Mouse (Mus musculus) heart, postnatal 4 days (tissue): ENCODE results near the gene 6430571L13Rik. TPM values are rescaled to one million over a fixed set of nuclear protein-coding genes. Genes with fewer than 3 reads are reported as not detected.

ENCODE experiments used
- DNase-seq: peaks from one replicate; pipeline ENCODE4 v3.0.0; 2021
- total RNA-seq, 2 experiments: library from RNA; stranded (reverse); gene quantifications; 2 replicates each; pipeline ENCODE4 v1.2.3; 2021

6430571L13Rik gene
- total RNA-seq, 2 experiments from 2014 or later = 4.6 to 5.8 TPM

- peak; percentile 22 for DNase-seq
These were observed 46.3 kb downstream of the 6430571L13Rik start for GRCm38 (mm10) chr9:107386722-107387121.

GRCm38 (mm10) chr9:107387708-107388107 lies 47.3 kb downstream of the 6430571L13Rik start:
- no peak for DNase-seq

- no peak for DNase-seq
These were observed 47.9 kb downstream of the 6430571L13Rik start for GRCm38 (mm10) chr9:107388263-107388662.

GRCm38 (mm10) chr9:107396397-107396796 lies 56.0 kb downstream of the 6430571L13Rik start:
- no peak for DNase-seq

DNA sequence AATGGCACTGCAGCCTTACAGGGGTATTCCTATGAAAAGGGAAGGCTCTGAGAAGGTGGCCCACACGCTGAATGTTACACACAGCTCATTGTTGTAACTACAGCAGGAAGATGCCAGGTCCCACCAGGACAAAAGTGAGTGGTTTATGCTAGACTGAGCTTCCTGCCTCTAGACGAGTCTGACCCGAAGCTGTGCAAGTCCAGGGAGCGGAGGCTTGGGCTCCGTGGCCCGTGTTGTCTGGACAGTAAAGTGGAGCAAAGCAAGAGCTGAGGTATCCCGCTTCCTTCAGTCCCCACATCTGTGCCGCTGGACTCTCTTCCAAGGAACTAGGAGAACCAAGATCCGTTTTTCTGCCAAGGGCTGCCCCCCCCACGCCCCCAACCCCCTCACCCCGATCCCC lies 58.6 kb downstream of the 6430571L13Rik start:
- DNase-seq = no peak

DNA sequence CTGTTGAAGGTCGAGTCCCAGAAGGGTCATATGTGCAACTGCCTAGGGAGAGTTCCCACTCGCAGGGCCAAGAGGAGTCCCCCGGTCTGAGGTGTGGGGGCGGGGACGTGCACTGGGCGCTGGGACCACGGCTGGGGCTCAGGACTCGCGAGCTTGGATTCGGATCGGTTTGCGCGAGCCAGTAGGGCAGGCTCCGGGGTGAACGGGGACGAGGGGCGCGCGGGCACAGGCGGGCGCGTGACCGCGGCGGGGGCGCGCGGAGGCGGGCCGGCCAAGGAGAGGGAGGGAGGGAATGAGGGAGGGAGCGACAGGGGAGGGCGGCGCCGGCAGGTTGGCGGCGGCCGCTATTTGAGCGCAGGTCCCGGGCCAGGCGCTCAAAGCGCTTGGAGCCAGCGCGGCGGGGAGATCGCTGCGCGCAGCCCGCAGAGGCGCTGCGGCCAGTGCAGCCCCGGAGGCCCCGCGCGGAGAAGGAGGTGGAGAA lies 59.1 kb downstream of the 6430571L13Rik start, which contains the start of gene Cacna2d2:
Gene Cacna2d2, plus strand, starts transcription at position 122 of the 481 bp plus-strand sequence.
- peak; percentile 69 for DNase-seq

GRCm38 (mm10) chr9:107400060-107400511 lies 59.7 kb downstream of the 6430571L13Rik start:
- DNase-seq = peak; percentile 10

DNA sequence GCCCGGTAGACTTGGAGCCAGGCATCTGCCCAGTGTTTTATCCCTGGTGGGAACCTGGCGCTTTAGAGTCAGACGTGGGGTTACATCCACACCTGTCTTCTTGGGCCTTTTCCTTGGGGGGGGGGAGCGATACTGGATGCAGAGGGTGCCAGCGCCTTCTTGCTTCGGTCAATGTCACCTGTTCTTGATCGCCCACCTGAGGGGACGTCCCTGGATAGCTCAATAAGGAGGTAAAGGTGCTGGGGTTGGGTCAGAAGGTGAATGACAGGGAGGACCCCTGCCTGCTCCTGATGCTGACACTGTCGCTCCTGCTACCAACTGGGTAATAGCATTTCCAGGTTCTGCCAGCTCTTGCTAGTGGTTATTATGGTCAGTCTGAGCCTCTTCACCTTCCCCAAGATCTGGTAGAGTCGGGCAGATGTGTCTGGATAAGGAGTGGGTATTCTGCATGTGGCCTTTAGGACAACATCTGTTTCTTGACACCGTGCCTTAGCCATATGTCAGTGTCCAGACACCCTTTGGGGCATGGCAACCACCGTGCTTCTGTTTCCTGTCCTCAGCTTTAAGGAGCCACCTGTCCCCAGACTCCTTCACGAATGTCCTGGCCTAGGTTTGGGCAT lies 60.4 kb downstream of the 6430571L13Rik start:
- DNase-seq = no peak

Other genes with a start within 250 kb of the 6430571L13Rik start
- gene Dock3, start 108.7 kb upstream of the 6430571L13Rik start, total RNA-seq = 1 to 10 TPM; 1.3 to 1.5 TPM
- 10 to 100 TPM; 18.3 to 18.9 TPM for gene Mapkapk3, start 50.7 kb upstream of the 6430571L13Rik start, total RNA-seq
- 100 to 1,000 TPM; 146 to 176 TPM for gene Cish, start 44.6 kb upstream of the 6430571L13Rik start, total RNA-seq
- gene Hemk1, start 2.3 kb upstream of the 6430571L13Rik start, total RNA-seq = 10 to 100 TPM; 13.0 to 15.0 TPM
- 10 to 100 TPM; 21.2 to 23.1 TPM for gene Cacna2d2, start 59.0 kb downstream of the 6430571L13Rik start, total RNA-seq
- gene Tmem115, start 193.3 kb downstream of the 6430571L13Rik start, total RNA-seq = 10 to 100 TPM; 22.1 to 22.8 TPM
- gene Cyb561d2, start 201.6 kb downstream of the 6430571L13Rik start, total RNA-seq = 1 to 10 TPM; 6.6 to 7.2 TPM
- gene Nprl2, start 201.6 kb downstream of the 6430571L13Rik start, total RNA-seq = 10 to 100 TPM; 12.0 TPM
- under 1 TPM; 0.26 to 0.32 TPM for gene Zmynd10, start 206.7 kb downstream of the 6430571L13Rik start, total RNA-seq
- gene Rassf1, start 211.0 kb downstream of the 6430571L13Rik start, total RNA-seq = 10 to 100 TPM; 38.8 to 39.4 TPM
- 10 to 100 TPM; 22.3 to 24.0 TPM for gene Tusc2, start 222.7 kb downstream of the 6430571L13Rik start, total RNA-seq
- 10 to 100 TPM; 43.4 to 49.7 TPM for gene Hyal2, start 227.3 kb downstream of the 6430571L13Rik start, total RNA-seq
- 1 to 10 TPM; 3.4 to 4.7 TPM for gene Hyal1, start 236.3 kb downstream of the 6430571L13Rik start, total RNA-seq
- gene Naa80, start 238.3 kb downstream of the 6430571L13Rik start, total RNA-seq = 10 to 100 TPM; 12.2 to 12.4 TPM
- gene Hyal3, start 240.2 kb downstream of the 6430571L13Rik start, total RNA-seq = 1 to 10 TPM in 1 of 2 experiments, under 1 TPM in 1; 0.74 to 1.1 TPM
- gene Ifrd2, start 247.0 kb downstream of the 6430571L13Rik start, total RNA-seq = 10 to 100 TPM; 41.6 to 44.4 TPM